ENCODE assay signal across 8 mouse cellular contexts in genomic region chr5:137652474-137652873, GRCm38 (mm10). TPM values are rescaled to one million over a fixed set of nuclear protein-coding genes. Genes with fewer than 3 reads are reported as not detected.
DNase-seq lines count a peak whose midpoint lies in the region; ATAC-seq and TF ChIP-seq lines count a peak whose summit lies in the region.

No protein-coding gene starts in this region.

- H3K27me3 ChIP-seq in midbrain, postnatal 0 days (ENCODE audit: insufficient read depth, low read length), result no peaks in the 10 kb centered on the region

- H3K4me1 ChIP-seq in cortical plate, adult 2 months (ENCODE audit: control insufficient read depth, insufficient read depth, low read length), result peaks cover 3% of the 10 kb centered on the region; the same call in 1 of the 2 replicates
- peaks cover 13% of the 10 kb centered on the region; the same call in 1 of the 2 replicates for H3K4me1 ChIP-seq in midbrain, postnatal 0 days (ENCODE audit: insufficient read depth, low read length)

- peaks cover 17% of the 10 kb centered on the region for H3K36me3 ChIP-seq in midbrain, postnatal 0 days (ENCODE audit: insufficient read depth, low read length)

- H3K27ac ChIP-seq in cortical plate, adult 2 months (ENCODE audit: insufficient read depth, low read length), result no peak overlapping the region
- no peak overlapping the region for H3K27ac ChIP-seq in midbrain, postnatal 0 days (ENCODE audit: low read depth, low read length)

- no peak overlapping the region for H3K4me3 ChIP-seq in cortical plate, adult 2 months (ENCODE audit: insufficient read depth, low read length)
- H3K4me3 ChIP-seq in midbrain, postnatal 0 days (ENCODE audit: low read depth, low read length), result no peak overlapping the region

- ATAC-seq in midbrain, postnatal 0 days (ENCODE audit: low FRiP score), result 0 out of 2 replicates have a peak, but pooled peaks have one; percentile 31

- TF ChIP-seq CTCF in cortical plate, adult 2 months (IDR thresholded peaks at IDR 0.05; ENCODE audit: extremely low read depth, insufficient read depth, low read length), result peak; percentile 69
- peak; percentile 83 for TF ChIP-seq CTCF in midbrain, postnatal 0 days (IDR thresholded peaks at IDR 0.05)

- no peak overlapping the region for H3K4me2 ChIP-seq in midbrain, postnatal 0 days (ENCODE audit: low read depth, low read length, poor library complexity, severe bottlenecking)

- H3K9ac ChIP-seq in midbrain, postnatal 0 days (replicated peaks; ENCODE audit: low read length, poor library complexity, severe bottlenecking), result no peak overlapping the region

- no peaks in the 10 kb centered on the region for H3K9me3 ChIP-seq in midbrain, postnatal 0 days (ENCODE audit: low read length)

- peak; percentile 58 for DNase-seq in right cerebral cortex, adult 18-20 months
- DNase-seq in right cerebral cortex, postnatal 25 days, result no peak
- DNase-seq in ZHBTc4 (ENCODE audit: low read depth, low spot score), result peak; percentile 86
- peak; percentile 64 to 68 for DNase-seq in heart, adult 9 months (ENCODE audit: low spot score in 2 of 2)
- peak; percentile 51 to 67 for DNase-seq in layer of hippocampus, postnatal 10 days (ENCODE audit: low spot score in 2 of 2)
- peak; percentile 82 for DNase-seq in midbrain, postnatal 0 days (ENCODE audit: low spot score)
- peak; percentile 62 to 63 for DNase-seq in thymus, postnatal 36 days

- WGBS in midbrain, postnatal 0 days, result 24% methylated on average over 3 of the region's 3 CpGs

- TF ChIP-seq POLR2A in cortical plate, adult 2 months (IDR thresholded peaks at IDR 0.05; ENCODE audit: extremely low read depth, insufficient read depth, low read length), result no peak

RNA-seq across cellular contexts. Expression of gene Irs3, which starts 7.0 kb away (rescaled TPM):
- polyA plus RNA-seq in cortical plate, adult 2 months (2012; rRNA removed), result 0.09 and 0.25 TPM in 2 replicates
- under 1 TPM; 0.18 to 0.25 TPM for total RNA-seq in layer of hippocampus, postnatal 10 days (2021)
- total RNA-seq in midbrain, postnatal 0 days (2014; rRNA removed), result 1.2 TPM in 1 of 2 replicates, not detected in the other
- polyA plus RNA-seq in midbrain, postnatal 0 days (2015; fragmentation: Nextera tagmentation; extraction: Ambion mirVana), result 0.27 and 0.37 TPM in 2 replicates

RNA-seq across cellular contexts. Expression of gene Sap25, which starts 11.3 kb away (rescaled TPM):
- polyA plus RNA-seq in cortical plate, adult 2 months (2012; rRNA removed), result 24.6 and 26.0 TPM in 2 replicates
- total RNA-seq in layer of hippocampus, postnatal 10 days (2021), result 1 to 10 TPM; 5.0 to 7.5 TPM
- 3.3 and 4.9 TPM in 2 replicates for total RNA-seq in midbrain, postnatal 0 days (2014; rRNA removed)
- 3.2 TPM in 2 replicates for polyA plus RNA-seq in midbrain, postnatal 0 days (2015; fragmentation: Nextera tagmentation; extraction: Ambion mirVana)

RNA-seq across cellular contexts. Expression of gene Gm20605, which starts 23.5 kb away (rescaled TPM):
- polyA plus RNA-seq in cortical plate, adult 2 months (2012; rRNA removed), result 11.0 and 12.6 TPM in 2 replicates
- total RNA-seq in layer of hippocampus, postnatal 10 days (2021), result 1 to 10 TPM; 8.7 to 8.9 TPM
- 0.99 and 4.1 TPM in 2 replicates for total RNA-seq in midbrain, postnatal 0 days (2014; rRNA removed)
- polyA plus RNA-seq in midbrain, postnatal 0 days (2015; fragmentation: Nextera tagmentation; extraction: Ambion mirVana), result 4.4 and 6.5 TPM in 2 replicates

RNA-seq across cellular contexts. Expression of gene Lrch4, which starts 23.6 kb away (rescaled TPM):
- 11.5 and 15.0 TPM in 2 replicates for polyA plus RNA-seq in cortical plate, adult 2 months (2012; rRNA removed)
- total RNA-seq in layer of hippocampus, postnatal 10 days (2021), result 10 to 100 TPM; 13.2 to 20.1 TPM
- 13.1 and 14.5 TPM in 2 replicates for total RNA-seq in midbrain, postnatal 0 days (2014; rRNA removed)
- polyA plus RNA-seq in midbrain, postnatal 0 days (2015; fragmentation: Nextera tagmentation; extraction: Ambion mirVana), result 13.1 and 15.9 TPM in 2 replicates

RNA-seq across cellular contexts. Expression of gene Fbxo24, which starts 23.7 kb away (rescaled TPM):
- polyA plus RNA-seq in cortical plate, adult 2 months (2012; rRNA removed), result 0.23 and 0.29 TPM in 2 replicates
- total RNA-seq in layer of hippocampus, postnatal 10 days (2021), result under 1 TPM; 0.27 to 0.36 TPM
- total RNA-seq in midbrain, postnatal 0 days (2014; rRNA removed), result 0.28 TPM in 1 of 2 replicates, not detected in the other
- 0.09 and 0.10 TPM in 2 replicates for polyA plus RNA-seq in midbrain, postnatal 0 days (2015; fragmentation: Nextera tagmentation; extraction: Ambion mirVana)
